Mouse (Mus musculus): Measurements from ENCODE around the gene Eif4a2. TPM values are rescaled to one million over a fixed set of nuclear protein-coding genes. Genes with fewer than 3 reads are reported as not detected.
A peak's percentile ranks its signal among the peaks of the same experiment; 100 is the strongest.
"Not testable (repeated sequence)": the region's sequence is repeated elsewhere in the genome, so short reads cannot be mapped to it uniquely, and the experiment has no call there.

Eif4a2 gene
- polyA plus RNA-seq (2015; fragmentation: Nextera tagmentation; extraction: Ambion mirVana), result 323 and 324 TPM in 2 replicates

GRCm38 (mm10) chr16:23107231-23107942 lies at the start of gene Eif4a2:
Eif4a2 (plus strand) TSS chr16:23107444.
- under 1% methylated on average over 71 of the region's 71 CpGs for WGBS
- H3K36me3 ChIP-seq, result peaks cover 34% of the 10 kb centered on the region

GRCm38 (mm10) chr16:23057668-23058447 lies 49.4 kb upstream of the Eif4a2 start, which contains the start of gene Kng1:
Kng1 (plus strand) TSS chr16:23057865.
- not testable (repeated sequence) for H3K27me3 ChIP-seq; H3K9ac ChIP-seq; H3K9me3 ChIP-seq; H3K4me1 ChIP-seq (replicated peaks); H3K4me3 ChIP-seq; H3K27ac ChIP-seq (replicated peaks); H3K4me2 ChIP-seq; H3K36me3 ChIP-seq; ATAC-seq (ENCODE audit: low FRiP score, low read depth)
- 87% methylated on average over 1 of the region's 1 CpGs for WGBS

More at GRCm38 (mm10) chr16:23107231-23107942, at the start of gene Eif4a2:
- no peaks in the 10 kb centered on the region for H3K9me3 ChIP-seq
- ATAC-seq (ENCODE audit: low FRiP score, low read depth), result peak; percentile 93
- H3K27ac ChIP-seq (replicated peaks), result peak within 1 kb of the TSS; percentile 99
- peak within 1 kb of the TSS; percentile 96 for H3K4me2 ChIP-seq
- H3K4me1 ChIP-seq (replicated peaks), result peaks cover 39% of the 10 kb centered on the region
- H3K27me3 ChIP-seq, result no peaks in the 10 kb centered on the region
- peak within 1 kb of the TSS; percentile 95 for H3K9ac ChIP-seq
- H3K4me3 ChIP-seq, result peak within 1 kb of the TSS; percentile 74

- ATAC-seq (ENCODE audit: low FRiP score, low read depth); H3K4me2 ChIP-seq; H3K27ac ChIP-seq (replicated peaks); H3K4me1 ChIP-seq (replicated peaks); H3K9ac ChIP-seq; H3K27me3 ChIP-seq; H3K4me3 ChIP-seq; H3K36me3 ChIP-seq; H3K9me3 ChIP-seq: not testable (repeated sequence)
- WGBS, result 76% methylated on average over 4 of the region's 4 CpGs
Measured at GRCm38 (mm10) chr16:23059630-23060029, 47.6 kb upstream of the Eif4a2 start.

- not testable (repeated sequence) for ATAC-seq (ENCODE audit: low FRiP score, low read depth); H3K27me3 ChIP-seq; H3K4me1 ChIP-seq (replicated peaks); H3K4me3 ChIP-seq; H3K9ac ChIP-seq; H3K36me3 ChIP-seq; H3K9me3 ChIP-seq; H3K27ac ChIP-seq (replicated peaks); H3K4me2 ChIP-seq
- WGBS, result 69% methylated on average over 5 of the region's 5 CpGs
Measured at GRCm38 (mm10) chr16:23060781-23061325, 46.4 kb upstream of the Eif4a2 start.

DNA sequence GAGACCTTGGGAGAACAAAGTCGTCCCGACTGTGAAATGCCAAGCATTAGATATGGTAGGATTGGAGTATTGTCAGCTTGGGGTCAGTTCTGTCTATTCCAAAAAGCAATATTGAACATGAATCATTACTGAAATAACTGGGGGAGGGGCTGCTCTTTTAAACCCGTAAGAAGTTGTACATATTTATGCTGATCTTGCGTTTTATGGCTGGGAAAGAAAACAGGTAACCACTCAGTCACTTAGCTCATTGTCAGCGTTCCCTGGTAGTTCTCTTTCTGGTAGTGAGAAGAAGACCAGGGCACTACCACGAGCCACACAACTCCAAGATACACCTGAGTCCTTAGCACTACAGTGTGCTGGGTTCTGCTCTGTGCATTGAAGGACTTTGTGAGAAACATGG lies 29.7 kb upstream of the Eif4a2 start:
- H3K27ac ChIP-seq (replicated peaks); H3K4me2 ChIP-seq; H3K27me3 ChIP-seq; H3K9ac ChIP-seq; H3K36me3 ChIP-seq; H3K4me1 ChIP-seq (replicated peaks); H3K4me3 ChIP-seq; ATAC-seq (ENCODE audit: low FRiP score, low read depth); H3K9me3 ChIP-seq: not testable (repeated sequence)
- WGBS, result 84% methylated on average over 6 of the region's 6 CpGs

- not testable (repeated sequence) for H3K36me3 ChIP-seq
Measured at GRCm38 (mm10) chr16:23087159-23087558, 20.1 kb upstream of the Eif4a2 start.

GRCm38 (mm10) chr16:23087712-23088111 lies 19.5 kb upstream of the Eif4a2 start:
- not testable (repeated sequence) for H3K9ac ChIP-seq; H3K9me3 ChIP-seq; H3K27me3 ChIP-seq; H3K27ac ChIP-seq (replicated peaks); H3K4me3 ChIP-seq; H3K4me2 ChIP-seq; H3K4me1 ChIP-seq (replicated peaks); H3K36me3 ChIP-seq; ATAC-seq (ENCODE audit: low FRiP score, low read depth)
- WGBS, result 69% methylated on average over 4 of the region's 4 CpGs

More at GRCm38 (mm10) chr16:23087159-23087558, 20.1 kb upstream of the Eif4a2 start:
- not testable (repeated sequence) for ATAC-seq (ENCODE audit: low FRiP score, low read depth); H3K4me1 ChIP-seq (replicated peaks); H3K9me3 ChIP-seq; H3K9ac ChIP-seq; H3K27ac ChIP-seq (replicated peaks); H3K4me2 ChIP-seq; H3K27me3 ChIP-seq; H3K4me3 ChIP-seq
- 68% methylated on average over 8 of the region's 8 CpGs for whole genome bisulfite sequencing

- H3K27me3 ChIP-seq; H3K4me2 ChIP-seq; H3K9me3 ChIP-seq; H3K36me3 ChIP-seq; H3K9ac ChIP-seq; H3K27ac ChIP-seq (replicated peaks); H3K4me3 ChIP-seq; ATAC-seq (ENCODE audit: low FRiP score, low read depth); H3K4me1 ChIP-seq (replicated peaks): not testable (repeated sequence)
- WGBS, result 80% methylated on average over 1 of the region's 1 CpGs
Measured at GRCm38 (mm10) chr16:23088491-23088890, 18.8 kb upstream of the Eif4a2 start.

DNA sequence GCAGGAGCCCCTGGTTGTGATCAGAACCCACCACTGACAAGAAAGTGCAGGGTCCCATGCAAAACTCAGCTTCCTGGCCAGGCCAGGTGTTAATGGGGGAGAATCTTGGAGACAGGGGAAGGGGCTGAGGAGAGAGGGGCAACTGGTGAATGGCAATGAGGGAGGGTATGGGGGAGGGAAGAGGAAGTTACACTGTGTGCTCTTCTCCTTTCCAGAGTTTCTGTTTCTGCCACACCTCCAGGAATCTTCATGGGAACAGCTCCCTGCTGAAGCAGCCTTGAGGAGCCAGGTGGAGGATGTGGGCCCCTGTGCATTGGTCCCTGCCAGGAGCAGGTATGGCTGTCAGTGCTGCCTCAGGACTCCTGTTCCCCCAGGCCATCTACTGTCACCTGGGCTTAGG lies 15.9 kb upstream of the Eif4a2 start:
- not testable (repeated sequence) for ATAC-seq (ENCODE audit: low FRiP score, low read depth); H3K9ac ChIP-seq; H3K27me3 ChIP-seq; H3K27ac ChIP-seq (replicated peaks); H3K9me3 ChIP-seq; H3K36me3 ChIP-seq; H3K4me1 ChIP-seq (replicated peaks); H3K4me2 ChIP-seq; H3K4me3 ChIP-seq

DNA sequence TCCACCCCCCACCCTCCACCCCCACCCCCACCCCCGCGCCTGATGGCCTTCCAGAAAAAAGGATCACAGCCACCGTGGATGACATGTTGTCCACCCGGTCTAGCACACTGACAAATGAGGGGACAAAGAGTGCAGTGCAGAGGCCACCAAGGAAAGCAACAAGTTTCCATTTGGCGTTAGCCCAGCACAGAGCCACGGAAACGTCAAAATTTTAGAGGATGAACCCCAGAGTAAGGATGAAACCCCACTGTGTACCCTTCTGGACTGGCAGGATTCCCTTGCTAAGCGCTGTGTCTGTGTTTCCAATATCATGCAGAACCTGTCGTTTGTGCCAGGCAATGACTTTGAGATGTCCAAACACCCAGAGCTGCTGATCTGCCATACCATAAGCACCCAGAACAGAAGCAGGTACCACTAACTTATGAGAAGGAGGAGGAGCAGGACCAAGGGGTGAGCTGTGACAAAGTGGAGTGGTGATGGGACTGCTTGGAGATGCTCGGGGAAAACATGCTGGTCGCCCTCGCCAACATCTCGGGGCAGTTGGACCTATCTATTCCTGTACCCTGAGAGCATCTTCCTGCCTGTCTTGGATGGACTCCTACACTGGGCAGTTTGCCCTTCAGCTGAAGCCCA lies 13.8 kb upstream of the Eif4a2 start:
- Histone ChIP-seq H3K36me3 (no peaks in the 10 kb centered on the region), H3K27ac (replicated peaks) (no peak overlapping the region), H3K4me1 (replicated peaks) (no peaks in the 10 kb centered on the region), H3K9ac (no peak overlapping the region), H3K9me3 (no peaks in the 10 kb centered on the region), H3K4me3 (no peak overlapping the region), H3K27me3 (no peaks in the 10 kb centered on the region), H3K4me2 (no peak overlapping the region)
- ATAC-seq (ENCODE audit: low FRiP score, low read depth), result no peak
- 83% methylated on average over 13 of the region's 13 CpGs for WGBS

GRCm38 (mm10) chr16:23094136-23094535 lies 13.1 kb upstream of the Eif4a2 start:
- H3K27ac ChIP-seq (replicated peaks), result no peak overlapping the region
- no peak overlapping the region for H3K4me2 ChIP-seq
- no peak overlapping the region for H3K4me3 ChIP-seq
- H3K9me3 ChIP-seq, result no peaks in the 10 kb centered on the region
- no peaks in the 10 kb centered on the region for H3K4me1 ChIP-seq (replicated peaks)
- H3K36me3 ChIP-seq, result no peaks in the 10 kb centered on the region
- 0 out of 2 replicates have a peak, but pooled peaks cover 3% of the 10 kb centered on the region for H3K27me3 ChIP-seq
- 92% methylated on average over 6 of the region's 6 CpGs for WGBS
- ATAC-seq (ENCODE audit: low FRiP score, low read depth), result no peak
- H3K9ac ChIP-seq, result no peak overlapping the region

DNA sequence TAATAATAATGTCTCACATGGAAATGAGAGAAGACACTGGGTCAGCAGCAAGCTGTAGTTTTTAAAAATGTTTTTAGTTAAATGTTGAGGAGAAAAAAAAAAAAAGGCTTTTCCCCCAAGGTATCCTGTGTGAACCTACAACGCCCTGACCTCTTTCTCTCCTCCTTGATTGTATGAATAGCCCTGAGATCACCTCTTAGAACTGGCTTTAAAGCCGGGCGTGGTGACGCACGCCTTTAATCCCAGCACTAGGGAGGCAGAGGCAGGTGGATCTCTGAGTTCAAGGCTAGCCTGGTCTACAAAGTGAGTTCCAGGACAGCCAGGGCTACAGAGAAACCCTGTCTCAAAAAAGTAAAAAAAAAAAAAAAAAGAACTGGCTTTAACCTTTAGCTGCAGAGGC lies 11.7 kb upstream of the Eif4a2 start:
- H3K27ac ChIP-seq (replicated peaks); H3K4me2 ChIP-seq; H3K4me3 ChIP-seq; H3K27me3 ChIP-seq; H3K9me3 ChIP-seq; ATAC-seq (ENCODE audit: low FRiP score, low read depth); H3K9ac ChIP-seq; H3K36me3 ChIP-seq: not testable (repeated sequence)
- H3K4me1 ChIP-seq (replicated peaks), result peaks cover 11% of the 10 kb centered on the region
- WGBS, result 93% methylated on average over 5 of the region's 5 CpGs
